Mouse (Mus musculus): ENCODE results near the gene Cpne9. TPM values are rescaled to one million over a fixed set of nuclear protein-coding genes. Genes with fewer than 3 reads are reported as not detected.
A peak's percentile ranks its signal among the peaks of the same experiment; 100 is the strongest.

The Cpne9 gene
- polyA plus RNA-seq (2016; fragmentation: Nextera tagmentation; extraction: Ambion mirVana) = 0.05 and 0.14 TPM in 2 replicates

DNA sequence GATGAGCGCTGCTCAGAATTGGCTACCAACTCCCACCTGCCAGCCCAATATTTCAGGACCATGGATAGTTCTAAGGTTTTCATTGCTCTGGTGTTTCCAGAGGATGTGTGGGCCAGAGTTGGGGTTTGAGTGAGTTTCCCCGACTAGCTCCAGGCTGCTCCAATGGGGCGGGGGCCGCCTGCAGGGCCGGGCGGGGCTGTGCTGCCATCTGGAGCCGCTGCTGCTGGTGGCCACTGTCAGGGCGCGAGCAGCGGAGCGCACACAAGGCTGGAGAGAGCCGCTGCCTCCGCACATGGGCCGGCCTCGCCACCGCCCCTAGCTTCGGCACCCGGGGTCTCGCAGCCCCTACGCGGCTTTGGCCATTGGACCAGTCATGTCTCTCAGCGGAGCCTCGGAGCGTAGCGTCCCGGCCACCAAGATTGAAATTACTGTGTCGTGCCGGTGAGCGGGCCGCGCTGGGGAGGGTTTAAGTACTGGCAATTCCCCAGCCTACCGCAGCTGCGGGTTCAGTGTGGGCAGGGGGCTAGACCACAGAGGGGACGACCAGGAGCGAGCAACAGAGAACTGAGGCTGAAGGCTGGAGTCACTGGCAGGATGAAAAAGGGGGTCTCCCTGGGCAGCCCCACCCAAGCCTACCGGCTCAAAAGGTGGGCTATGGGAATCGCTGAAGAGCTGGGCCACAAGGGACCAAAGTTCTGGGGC lies at the start of gene Cpne9:
TSS of gene Cpne9 (plus strand) at position 207 of the 702 bp plus-strand sequence.
- H3K9ac ChIP-seq = no peak within 1 kb of the TSS
- peaks cover 46% of the 10 kb centered on the region for H3K27me3 ChIP-seq

DNA sequence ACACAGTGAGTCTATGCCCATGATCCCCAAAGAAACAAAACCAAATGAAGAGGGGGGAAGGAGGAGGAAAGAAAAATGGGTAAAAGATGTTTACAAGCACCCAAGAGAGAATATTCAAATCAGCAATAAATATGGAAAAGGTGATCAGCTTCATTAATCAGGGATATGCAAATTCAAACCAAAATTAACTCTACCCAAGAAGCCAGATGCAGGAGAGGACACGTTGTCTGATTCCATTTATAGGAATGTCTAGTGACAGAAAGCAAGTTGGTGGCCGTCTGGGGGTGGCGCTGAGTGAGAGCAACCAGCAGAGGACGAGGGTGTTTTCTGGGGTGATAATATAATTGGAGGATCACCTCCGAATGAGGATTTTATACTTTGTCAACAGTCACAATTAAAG lies 47.0 kb upstream of the Cpne9 start:
- Histone ChIP-seq H3K27me3 (no peaks in the 10 kb centered on the region), H3K4me2 (replicated peaks) (no peak overlapping the region), H3K9ac (no peak overlapping the region), H3K4me3 (no peak overlapping the region), H3K36me3 (peaks cover 5% of the 10 kb centered on the region; the same call in 1 of the 2 replicates), H3K27ac (no peak overlapping the region), H3K4me1 (peaks cover 14% of the 10 kb centered on the region), H3K9me3 (no peaks in the 10 kb centered on the region; the same call in 1 of the 2 replicates)
- no peak for ATAC-seq (ENCODE audit: insufficient number of reproducible peaks, insufficient read depth, low FRiP score, low TSS enrichment)
- 72% methylated on average over 5 of the region's 5 CpGs for WGBS

More for the DNA sequence above, at the start of gene Cpne9:
- peak within 1 kb of the TSS; percentile 41 for H3K4me2 ChIP-seq (replicated peaks)
- peak; percentile 75 for ATAC-seq (ENCODE audit: insufficient number of reproducible peaks, insufficient read depth, low FRiP score, low TSS enrichment)
- WGBS = 2% methylated on average over 37 of the region's 37 CpGs
- H3K27ac ChIP-seq = no peak within 1 kb of the TSS
- H3K4me1 ChIP-seq = peaks cover 7% of the 10 kb centered on the region; the same call in 1 of the 2 replicates
- H3K9me3 ChIP-seq = no peaks in the 10 kb centered on the region
- H3K4me3 ChIP-seq = peak within 1 kb of the TSS; percentile 21
- peaks cover 14% of the 10 kb centered on the region; the same call in 1 of the 2 replicates for H3K36me3 ChIP-seq

DNA sequence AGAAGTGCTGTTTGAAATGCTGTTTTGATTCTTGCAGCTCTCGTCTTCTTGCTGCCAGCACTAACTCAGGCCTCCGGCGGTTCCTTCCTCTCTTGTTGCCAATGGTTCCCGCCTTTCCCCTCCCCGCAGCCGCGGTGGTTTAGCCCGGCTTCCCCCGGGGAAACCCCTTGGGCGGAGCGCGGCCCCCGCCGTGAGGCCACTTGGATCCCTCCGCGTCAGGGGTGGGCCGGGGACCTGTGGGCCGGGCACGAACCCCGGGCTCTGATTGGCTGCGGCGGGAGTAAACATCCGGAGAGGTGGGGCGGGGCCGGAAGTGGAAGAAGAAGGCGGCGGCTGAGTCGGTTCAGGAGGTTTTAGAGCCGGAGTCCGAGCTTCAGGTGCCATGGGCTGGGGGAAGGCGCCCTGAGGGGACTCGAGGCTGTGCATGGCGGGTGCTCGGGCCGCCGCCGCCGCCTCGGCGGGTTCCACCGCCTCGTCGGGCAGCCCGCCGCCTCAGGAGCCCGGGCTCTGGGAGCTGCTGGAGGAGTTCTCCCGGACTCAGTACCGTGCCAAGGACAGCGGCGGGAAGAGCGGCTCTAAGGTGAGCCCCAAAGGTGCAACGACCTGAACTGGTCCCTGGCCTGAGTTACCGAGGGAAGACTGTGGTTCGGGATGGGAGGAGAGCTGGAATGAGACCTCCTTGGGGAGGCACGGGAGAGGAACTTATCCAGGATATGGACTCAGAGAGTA lies 44.4 kb upstream of the Cpne9 start, which contains the start of gene Mtmr14:
TSS of gene Mtmr14 (plus strand) at position 302 of the 729 bp plus-strand sequence.
- Histone ChIP-seq H3K27ac (peak within 1 kb of the TSS; percentile 55; the same call in 1 of the 2 replicates), H3K9me3 (no peaks in the 10 kb centered on the region), H3K9ac (peak within 1 kb of the TSS; percentile 87), H3K4me2 (replicated peaks) (peak within 1 kb of the TSS; percentile 92), H3K36me3 (peaks cover 18% of the 10 kb centered on the region), H3K4me3 (peak within 1 kb of the TSS; percentile 99), H3K4me1 (peaks cover 14% of the 10 kb centered on the region), H3K27me3 (no peaks in the 10 kb centered on the region)
- peak; percentile 96 for ATAC-seq (ENCODE audit: insufficient number of reproducible peaks, insufficient read depth, low FRiP score, low TSS enrichment)
- 1% methylated on average over 55 of the region's 55 CpGs for WGBS

DNA sequence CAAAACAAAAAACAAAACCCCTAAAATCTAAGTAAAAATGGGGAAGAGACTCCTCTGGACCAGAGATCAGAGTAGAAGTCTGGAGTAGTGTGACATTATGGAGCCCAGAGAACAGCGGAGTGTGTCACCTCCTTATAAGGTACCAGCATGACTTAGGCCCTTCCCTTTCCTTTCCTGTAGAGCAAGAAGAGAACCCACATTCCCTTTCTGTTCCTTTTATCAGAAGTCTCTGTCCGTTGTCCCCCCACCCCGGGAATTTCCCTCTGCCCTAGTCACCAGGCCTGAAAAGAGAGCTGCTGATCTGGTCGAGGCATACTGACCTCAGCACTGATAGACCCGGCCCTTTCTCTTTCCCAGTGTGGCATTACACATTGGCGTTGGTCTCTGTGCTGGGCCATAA lies 43.7 kb upstream of the Cpne9 start:
- Histone ChIP-seq H3K9ac (peak overlapping the region; percentile 87), H3K36me3 (peaks cover 25% of the 10 kb centered on the region), H3K4me3 (peak overlapping the region; percentile 99), H3K4me2 (replicated peaks) (peak overlapping the region; percentile 92), H3K4me1 (peaks cover 14% of the 10 kb centered on the region), H3K27me3 (no peaks in the 10 kb centered on the region), H3K9me3 (no peaks in the 10 kb centered on the region), H3K27ac (no peak overlapping the region)
- WGBS = 50% methylated on average over 6 of the region's 6 CpGs
- no peak for ATAC-seq (ENCODE audit: insufficient number of reproducible peaks, insufficient read depth, low FRiP score, low TSS enrichment)

DNA sequence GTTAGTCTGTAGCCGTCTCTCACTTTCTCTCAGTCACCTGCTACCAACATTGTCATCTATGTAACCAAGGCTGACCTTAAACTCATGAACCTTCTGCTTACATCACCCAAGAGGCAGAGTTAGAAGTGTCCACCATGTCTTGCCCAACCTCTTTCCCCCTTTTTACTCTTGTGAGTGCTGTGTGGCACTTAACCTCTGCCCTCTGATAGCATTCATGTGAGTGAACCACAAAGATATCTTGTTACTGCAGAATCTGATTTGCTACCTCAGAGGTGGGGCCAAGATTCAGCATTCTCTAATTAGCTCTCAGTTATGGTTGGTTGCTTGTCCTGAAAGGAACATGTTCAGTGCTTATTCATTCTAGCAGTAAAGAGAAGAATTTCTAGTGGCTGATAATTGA lies 39.4 kb upstream of the Cpne9 start:
- peaks cover 39% of the 10 kb centered on the region for H3K36me3 ChIP-seq

DNA sequence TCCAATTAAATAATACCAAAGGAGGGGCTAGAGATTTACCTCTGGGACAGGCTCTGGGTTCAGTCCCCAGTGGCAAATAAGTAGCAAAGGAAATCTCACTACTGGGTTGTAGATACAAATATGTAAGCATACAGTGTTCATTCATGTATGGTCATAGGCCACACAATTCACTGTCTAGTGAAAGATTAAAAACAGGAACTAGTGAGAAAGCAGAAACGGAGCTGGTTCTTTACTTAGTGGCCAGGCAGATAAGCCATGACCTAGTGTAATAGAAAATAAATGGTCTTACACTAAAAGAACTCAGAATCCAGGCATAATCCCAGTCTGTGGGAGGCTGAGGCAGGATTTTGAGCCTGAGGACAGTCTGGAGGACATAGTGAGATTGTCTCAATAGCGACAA lies 36.5 kb upstream of the Cpne9 start:
- Histone ChIP-seq H3K27ac (no peak overlapping the region), H3K9me3 (no peaks in the 10 kb centered on the region), H3K9ac (no peak overlapping the region), H3K4me2 (replicated peaks) (no peak overlapping the region), H3K36me3 (peaks cover 34% of the 10 kb centered on the region), H3K4me3 (no peak overlapping the region), H3K4me1 (no peaks in the 10 kb centered on the region), H3K27me3 (no peaks in the 10 kb centered on the region)
- ATAC-seq (ENCODE audit: insufficient number of reproducible peaks, insufficient read depth, low FRiP score, low TSS enrichment) = no peak
- WGBS = 87% methylated on average over 2 of the region's 2 CpGs

More for the DNA sequence above, 39.4 kb upstream of the Cpne9 start:
- H3K4me1 ChIP-seq = peaks cover 12% of the 10 kb centered on the region
- no peak for ATAC-seq (ENCODE audit: insufficient number of reproducible peaks, insufficient read depth, low FRiP score, low TSS enrichment)
- H3K27ac ChIP-seq = no peak overlapping the region
- no peaks in the 10 kb centered on the region for H3K27me3 ChIP-seq
- no peak overlapping the region for H3K4me2 ChIP-seq (replicated peaks)
- H3K9me3 ChIP-seq = no peaks in the 10 kb centered on the region
- no peak overlapping the region for H3K9ac ChIP-seq
- 90% methylated on average over 1 of the region's 1 CpGs for WGBS
- H3K4me3 ChIP-seq = no peak overlapping the region

DNA sequence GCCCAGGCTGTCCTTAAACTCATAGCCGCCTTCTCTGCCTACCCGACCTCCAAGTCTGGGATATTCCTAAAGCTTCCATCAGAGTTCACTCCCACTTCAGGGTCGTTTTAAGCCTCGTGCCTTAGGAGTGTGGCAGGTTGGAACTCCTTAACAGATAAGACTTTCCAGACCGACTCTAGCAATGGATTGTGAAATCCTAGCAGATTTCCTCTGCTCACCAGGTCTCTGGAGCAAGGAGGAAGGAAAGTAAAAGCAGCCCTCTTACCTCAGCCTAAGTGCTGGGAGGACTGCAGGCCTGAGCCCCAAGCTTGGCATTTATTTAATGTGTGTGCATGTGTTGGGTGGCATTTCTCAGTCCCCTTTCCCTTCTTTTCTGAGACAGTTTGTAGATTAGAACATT lies 31.3 kb upstream of the Cpne9 start:
- no peaks in the 10 kb centered on the region for H3K9me3 ChIP-seq
- H3K4me1 ChIP-seq = no peaks in the 10 kb centered on the region
- H3K36me3 ChIP-seq = peaks cover 46% of the 10 kb centered on the region
- H3K9ac ChIP-seq = no peak overlapping the region
- no peak for ATAC-seq (ENCODE audit: insufficient number of reproducible peaks, insufficient read depth, low FRiP score, low TSS enrichment)
- 89% methylated on average over 5 of the region's 5 CpGs for WGBS
- no peak overlapping the region for H3K4me3 ChIP-seq
- no peak overlapping the region for H3K27ac ChIP-seq
- no peak overlapping the region for H3K4me2 ChIP-seq (replicated peaks)
- no peaks in the 10 kb centered on the region for H3K27me3 ChIP-seq

DNA sequence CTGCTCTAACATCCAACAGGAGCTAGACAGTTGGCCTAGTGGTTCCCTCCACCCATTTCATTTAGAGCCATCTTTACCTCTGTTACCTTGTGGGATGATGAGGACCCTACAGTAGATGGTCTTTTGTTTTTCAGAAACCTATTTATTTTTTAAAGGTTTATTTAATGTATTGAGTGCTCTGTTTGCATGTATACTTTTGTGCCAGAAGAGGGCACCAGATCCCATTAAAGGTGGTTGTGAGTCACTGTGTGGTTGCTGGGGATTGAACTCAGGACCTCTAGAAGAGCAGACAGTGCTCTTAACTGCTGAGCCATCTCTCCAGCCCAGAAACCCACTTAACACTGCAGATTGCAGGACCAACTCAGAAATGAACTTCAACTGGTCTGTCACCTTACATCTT lies 30.2 kb upstream of the Cpne9 start:
- H3K4me2 ChIP-seq (replicated peaks) = no peak overlapping the region
- H3K36me3 ChIP-seq = peaks cover 50% of the 10 kb centered on the region
- H3K9me3 ChIP-seq = no peaks in the 10 kb centered on the region
- ATAC-seq (ENCODE audit: insufficient number of reproducible peaks, insufficient read depth, low FRiP score, low TSS enrichment) = no peak
- no peak overlapping the region for H3K4me3 ChIP-seq
- no peak overlapping the region for H3K9ac ChIP-seq
- no peaks in the 10 kb centered on the region for H3K4me1 ChIP-seq
- H3K27me3 ChIP-seq = no peaks in the 10 kb centered on the region
- no peak overlapping the region for H3K27ac ChIP-seq

DNA sequence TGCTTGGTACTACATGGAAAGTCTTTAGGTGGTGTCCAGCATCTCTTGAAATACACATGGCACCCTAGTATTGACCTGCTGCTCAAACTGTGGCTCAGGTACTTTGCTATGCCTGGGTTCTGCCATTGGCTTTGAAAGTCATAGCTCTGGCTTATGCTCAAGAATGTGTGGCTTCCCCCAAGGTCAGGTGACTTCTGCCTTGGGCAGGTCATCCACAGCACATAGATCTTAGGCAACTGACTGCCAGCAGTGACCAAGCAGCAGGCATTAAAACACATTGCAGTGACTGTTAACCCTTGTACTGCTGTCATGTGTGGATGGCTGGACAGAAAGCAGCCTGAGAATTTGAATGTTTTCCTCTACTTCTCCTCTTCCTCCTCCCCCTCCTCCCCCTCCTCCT lies 27.2 kb upstream of the Cpne9 start:
- peaks cover 74% of the 10 kb centered on the region for H3K36me3 ChIP-seq
- no peaks in the 10 kb centered on the region for H3K4me1 ChIP-seq
- H3K9me3 ChIP-seq = no peaks in the 10 kb centered on the region
- no peak overlapping the region for H3K4me3 ChIP-seq
- no peak overlapping the region for H3K9ac ChIP-seq
- ATAC-seq (ENCODE audit: insufficient number of reproducible peaks, insufficient read depth, low FRiP score, low TSS enrichment) = no peak
- H3K27me3 ChIP-seq = no peaks in the 10 kb centered on the region
- H3K27ac ChIP-seq = no peak overlapping the region
- no peak overlapping the region for H3K4me2 ChIP-seq (replicated peaks)

DNA sequence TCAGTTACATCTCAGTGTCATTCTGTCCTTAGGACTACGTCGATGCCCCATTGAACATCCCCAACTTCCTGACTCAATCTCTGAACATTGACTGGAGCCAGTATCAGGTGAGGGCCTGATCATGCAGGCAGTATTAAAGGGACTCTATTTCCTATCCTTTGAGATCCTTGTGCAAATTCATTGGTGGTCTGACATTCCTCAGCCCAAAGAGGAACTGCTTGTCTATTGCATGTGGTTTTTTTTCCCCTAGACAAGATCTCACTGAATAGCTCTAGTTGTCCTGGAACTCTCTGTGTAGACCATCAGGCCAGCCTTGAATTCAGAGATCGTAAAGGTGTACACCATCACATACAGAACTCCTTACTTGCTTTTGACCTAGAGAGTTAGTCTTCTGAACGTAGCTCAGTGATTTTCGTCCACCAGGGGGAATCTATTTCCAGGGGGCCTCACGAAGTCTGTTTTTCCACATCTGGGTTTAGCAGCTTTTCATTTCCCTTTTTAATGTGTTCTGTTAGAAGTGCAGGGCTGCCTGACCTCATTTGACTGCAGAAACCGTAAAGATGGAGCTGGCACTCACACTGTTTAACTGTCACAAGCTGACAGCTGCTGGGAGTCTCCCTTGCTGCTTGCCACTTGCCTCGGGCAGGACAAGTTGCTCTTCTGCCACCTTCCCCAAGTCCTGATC lies 20.8 kb upstream of the Cpne9 start:
- Histone ChIP-seq H3K27me3 (no peaks in the 10 kb centered on the region), H3K4me1 (no peaks in the 10 kb centered on the region), H3K4me2 (replicated peaks) (no peak overlapping the region), H3K36me3 (peaks cover 82% of the 10 kb centered on the region), H3K27ac (no peak overlapping the region), H3K9me3 (no peaks in the 10 kb centered on the region), H3K9ac (no peak overlapping the region), H3K4me3 (no peak overlapping the region)
- ATAC-seq (ENCODE audit: insufficient number of reproducible peaks, insufficient read depth, low FRiP score, low TSS enrichment) = no peak
- WGBS = 84% methylated on average over 8 of the region's 8 CpGs

DNA sequence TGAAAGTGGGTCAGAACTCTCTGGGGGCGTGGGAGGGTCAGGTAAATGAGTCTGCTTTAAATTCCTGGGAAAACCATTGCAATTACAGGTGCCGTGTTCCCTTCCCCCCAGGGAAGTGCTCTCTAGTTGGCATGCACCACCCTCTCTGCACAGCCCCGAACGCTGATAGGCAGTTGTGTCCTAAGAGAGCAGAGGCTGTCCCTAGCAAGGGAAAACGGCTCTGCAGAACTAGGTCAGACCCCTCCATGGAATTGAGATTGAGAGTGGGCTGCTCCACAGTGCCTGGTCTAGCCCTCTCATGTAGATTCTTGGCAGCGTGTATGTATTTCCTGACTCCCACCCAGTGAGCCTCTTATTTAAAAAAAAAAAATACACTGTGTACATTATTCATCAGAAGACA lies 18.6 kb upstream of the Cpne9 start:
- 85% methylated on average over 6 of the region's 6 CpGs for WGBS
- H3K4me3 ChIP-seq = no peak overlapping the region
- H3K4me2 ChIP-seq (replicated peaks) = no peak overlapping the region
- no peaks in the 10 kb centered on the region for H3K9me3 ChIP-seq
- no peak overlapping the region for H3K9ac ChIP-seq
- no peaks in the 10 kb centered on the region for H3K27me3 ChIP-seq
- no peak for ATAC-seq (ENCODE audit: insufficient number of reproducible peaks, insufficient read depth, low FRiP score, low TSS enrichment)
- H3K36me3 ChIP-seq = peaks cover 84% of the 10 kb centered on the region
- H3K4me1 ChIP-seq = no peaks in the 10 kb centered on the region
- H3K27ac ChIP-seq = no peak overlapping the region

All from embryonic facial prominence, embryonic 12.5 days (tissue).